Mouse (Mus musculus) hindbrain, embryonic 13.5 days (tissue): ENCODE measurements around the gene Plac1. TPM values are rescaled to one million over a fixed set of nuclear protein-coding genes. Genes with fewer than 3 reads are reported as not detected.
"Not testable (repeated sequence)": the region's sequence is repeated elsewhere in the genome, so short reads cannot be mapped to it uniquely, and the experiment has no call there.

Experiments used
- ATAC-seq: fragments of 200-750 bp; cut with Nextera tagmentation; 2 replicates; pipeline ENCODE4 v1.8.0; 2017; ENCODE audit warnings: moderate TSS enrichment; ENCODE audit not compliant: low FRiP score
- H3K27ac ChIP-seq: fragments of 300-500 bp; sonication (generic); 2 replicates; pipeline ENCODE4 v1.5.1; 2015; ENCODE audit warnings: inconsistent platforms, mild to moderate bottlenecking, moderate library complexity
- H3K27me3 ChIP-seq: fragments of 300-500 bp; sonication (generic); 2 replicates; pipeline ENCODE4 v1.6.1; 2015; ENCODE audit warnings: mild to moderate bottlenecking, inconsistent platforms
- H3K36me3 ChIP-seq: fragments of 300-500 bp; sonication (generic); 2 replicates; pipeline ENCODE4 v1.6.1; 2015; ENCODE audit warnings: mild to moderate bottlenecking, inconsistent platforms
- H3K4me1 ChIP-seq: fragments of 300-500 bp; sonication (generic); replicated peaks from 2 replicates; pipeline ENCODE4 v1.6.1; 2015; ENCODE audit warnings: inconsistent platforms
- H3K4me2 ChIP-seq: fragments of 300-500 bp; sonication (generic); 2 replicates; pipeline ENCODE4 v1.6.1; 2015; ENCODE audit warnings: inconsistent platforms, mild to moderate bottlenecking, moderate library complexity
- H3K4me3 ChIP-seq: fragments of 300-500 bp; sonication (generic); 2 replicates; pipeline ENCODE4 v1.5.1; 2015; ENCODE audit warnings: mild to moderate bottlenecking, inconsistent platforms
- H3K9ac ChIP-seq: fragments of 300-500 bp; sonication (generic); 2 replicates; pipeline ENCODE4 v1.6.1; 2015; ENCODE audit warnings: mild to moderate bottlenecking, inconsistent platforms
- H3K9me3 ChIP-seq: fragments of 300-500 bp; sonication (generic); 2 replicates; pipeline ENCODE4 v1.6.1; 2016; ENCODE audit warnings: inconsistent platforms
- WGBS: fragments of 180-500 bp; shearing (Covaris S2); methylation state at CpG from one replicate; pipeline ENCODE4 v1.1.7; 2015; 5-methylcytosine and 5-hydroxymethylcytosine counted together
- microRNA counts: library from miRNA; unstranded; fragments of <30 nt; microRNA quantifications from one replicate; lab custom pipeline; 2016
- microRNA-seq: library from miRNA; unstranded; fragments of <30 nt; microRNA quantifications from one replicate; pipeline ENCODE4, GENCODE M21; 2016
- polyA plus RNA-seq: library from polyadenylated mRNA; unstranded; fragments of >200 nt; fragmentation: Nextera tagmentation; extraction: Ambion mirVana; gene quantifications from 2 replicates; pipeline ENCODE4 v1.2.1, GENCODE M21; 2015

The Plac1 gene
- polyA plus RNA-seq, 1 experiment from 2014 or later = 1.2 TPM

GRCm38 (mm10) chrX:53024268-53024667 lies 215.6 kb downstream of the Plac1 start:
- H3K27ac ChIP-seq, H3K9ac ChIP-seq, H3K4me3 ChIP-seq, H3K4me1 ChIP-seq, H3K9me3 ChIP-seq, H3K4me2 ChIP-seq, H3K36me3 ChIP-seq, H3K27me3 ChIP-seq, ATAC-seq: not testable (repeated sequence)
- WGBS = 27% methylated on average over 3 of the region's 3 CpGs

GRCm38 (mm10) chrX:53023021-53023420 lies 216.9 kb downstream of the Plac1 start:
- no peaks in the 10 kb centered on the region for H3K4me1 ChIP-seq
- H3K27me3 ChIP-seq = no peaks in the 10 kb centered on the region
- no peak overlapping the region for H3K4me2 ChIP-seq
- H3K4me3 ChIP-seq = no peak overlapping the region
- H3K9me3 ChIP-seq = no peaks in the 10 kb centered on the region
- no peak overlapping the region for H3K9ac ChIP-seq
- H3K36me3 ChIP-seq = no peaks in the 10 kb centered on the region
- no peak for ATAC-seq
- H3K27ac ChIP-seq = no peak overlapping the region
- 93% methylated on average over 2 of the region's 2 CpGs for WGBS

MicroRNAs encoded within 50 kb of the gene (microRNA counts, 519-probe panel; counts per million panel counts)
- microRNA mmu-miR-322 (lab: Ali Mortazavi, UCI) = 4,060 counts per million, percentile 64 among the panel's probes with 10 or more counts
- microRNA mmu-miR-351 (lab: Ali Mortazavi, UCI) = 51.3 counts per million
- microRNA mmu-miR-450a-3p (lab: Ali Mortazavi, UCI) = 51.3 counts per million
- microRNA mmu-miR-450a-5p (lab: Ali Mortazavi, UCI) = 3,632 counts per million, percentile 50 among the panel's probes with 10 or more counts
- 51.3 counts per million for microRNA mmu-miR-450b-3p (lab: Ali Mortazavi, UCI)
- 51.3 counts per million for microRNA mmu-miR-450b-5p (lab: Ali Mortazavi, UCI)
- microRNA mmu-miR-503 (lab: Ali Mortazavi, UCI) = 51.3 counts per million
- microRNA mmu-miR-542-3p (lab: Ali Mortazavi, UCI) = 51.3 counts per million
- microRNA mmu-miR-542-5p (lab: Ali Mortazavi, UCI) = 2,590 counts per million, percentile 23 among the panel's probes with 10 or more counts

Small RNA genes lying within 50 kb of the gene (microRNA-seq; reads per million reads assigned to microRNA genes)
- 8,767 reads per million, percentile 95 among the genes with 10 or more reads in this experiment for gene Mir322
- gene Mir351 = 829 reads per million, percentile 76 among the genes with 10 or more reads in this experiment
- 2.1 reads per million for gene Mir450-1
- gene Mir450-2 = 0.70 reads per million
- 37.0 reads per million, percentile 37 among the genes with 10 or more reads in this experiment for gene Mir450b
- 102 reads per million, percentile 50 among the genes with 10 or more reads in this experiment for gene Mir503
- 196 reads per million, percentile 59 among the genes with 10 or more reads in this experiment for gene Mir542

Other genes starting within 250 kb of the Plac1 start
- gene Fam122b, start 29.7 kb upstream of the Plac1 start, polyA plus RNA-seq = 3.4 and 4.0 TPM in 2 replicates
- gene Fam122c, start 33.3 kb upstream of the Plac1 start, polyA plus RNA-seq = not detected in 2 replicates
- gene Mospd1, start 130.4 kb upstream of the Plac1 start, polyA plus RNA-seq = 57.7 and 60.0 TPM in 2 replicates
- not detected in 2 replicates for gene Etd, start 194.8 kb upstream of the Plac1 start, polyA plus RNA-seq